13 mouse cellular contexts compared by ENCODE assay signal in the genomic region with DNA sequence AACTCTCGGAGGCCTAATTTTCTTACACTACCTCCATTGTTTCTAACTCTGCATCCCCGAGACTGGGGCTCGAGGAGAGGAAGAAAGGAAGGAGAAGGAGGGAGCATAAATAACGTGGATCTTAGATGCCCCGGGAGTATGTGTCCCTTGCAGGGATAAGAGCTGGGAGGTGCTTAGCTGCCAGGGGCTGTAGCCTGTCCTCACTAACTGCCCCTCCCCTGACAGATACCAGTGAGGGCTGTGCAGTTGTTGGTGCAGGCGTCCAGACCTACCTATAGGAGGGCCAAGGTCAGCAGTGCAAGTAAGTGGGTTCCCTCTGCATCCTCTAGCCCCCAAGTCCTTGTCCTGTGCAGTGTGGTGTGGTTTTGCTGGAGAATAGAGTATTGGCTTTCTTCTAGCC. TPM values are rescaled to one million over a fixed set of nuclear protein-coding genes. Genes with fewer than 3 reads are reported as not detected.
DNase-seq lines count a peak whose midpoint lies in the region; ATAC-seq lines count a peak whose summit lies in the region.
"Had no signal": no experiment of that assay in that cellular context is flagged by ENCODE, and none has a peak within 500 bp of the region (broad histone marks: within the 10 kb centered on the region; RNA-seq: fewer than 3 reads in every experiment).

No protein-coding gene starts in this region.

- peak overlapping the region; percentile 83; the same call in 1 of the 2 replicates for H3K9ac ChIP-seq in lung, embryonic 15.5 days
- peak overlapping the region; percentile 97 for H3K9ac ChIP-seq in midbrain, embryonic 11.5 days (ENCODE audit: low read length)
- H3K9ac ChIP-seq in intestine, embryonic 16.5 days (ENCODE audit: low read depth, low read length): no peak overlapping the region

- H3K36me3 ChIP-seq in lung, embryonic 15.5 days: no peaks in the 10 kb centered on the region
- H3K36me3 ChIP-seq in midbrain, embryonic 11.5 days (ENCODE audit: control insufficient read depth, insufficient read depth, low read length): peaks cover 3% of the 10 kb centered on the region; the same call in 1 of the 2 replicates
- no peaks in the 10 kb centered on the region for H3K36me3 ChIP-seq in intestine, embryonic 16.5 days (ENCODE audit: control insufficient read depth, insufficient read depth, low read length)

- H3K4me3 ChIP-seq in lung, embryonic 15.5 days: peak overlapping the region; percentile 62
- H3K4me3 ChIP-seq in midbrain, embryonic 11.5 days (ENCODE audit: low read depth, low read length): peak overlapping the region; percentile 92
- H3K4me3 ChIP-seq in intestine, embryonic 16.5 days (ENCODE audit: low read length): no peak overlapping the region
- H3K4me3 ChIP-seq: erythroblast, embryonic 14.5 days; megakaryocyte, embryonic 14.5 days had no signal

- H3K9me3 ChIP-seq in lung, embryonic 15.5 days: no peaks in the 10 kb centered on the region
- no peaks in the 10 kb centered on the region for H3K9me3 ChIP-seq in midbrain, embryonic 11.5 days (ENCODE audit: control insufficient read depth, low read length)
- no peaks in the 10 kb centered on the region for H3K9me3 ChIP-seq in intestine, embryonic 16.5 days (ENCODE audit: control insufficient read depth, low read length)

- no peak for ATAC-seq in lung, embryonic 15.5 days (ENCODE audit: borderline replicate concordance, extremely low read depth, low FRiP score, low TSS enrichment)
- no peak for ATAC-seq in midbrain, embryonic 11.5 days (ENCODE audit: low FRiP score)
- no peak for ATAC-seq in intestine, embryonic 16.5 days
- ATAC-seq: CD4-positive, CD25-positive, alpha-beta regulatory T cell, adult 4 months had no signal

- DNase-seq in heart, adult 11 months: peak; percentile 56
- no peak for DNase-seq in heart, postnatal 14 days
- DNase-seq in lung, postnatal 4 days: no peak
- peak; percentile 92 for DNase-seq in midbrain, embryonic 11.5 days (ENCODE audit: low spot score, missing footprints)
- DNase-seq in left cerebral cortex, postnatal 10 days (ENCODE audit: extremely low spot score in 1 of 2, low spot score in 2 of 2): no peak
- no peak for DNase-seq in cerebellum, postnatal 36 days

- H3K27ac ChIP-seq in lung, embryonic 15.5 days: peak overlapping the region; percentile 5; the same call in 1 of the 2 replicates
- H3K27ac ChIP-seq in midbrain, embryonic 11.5 days (ENCODE audit: low read depth, low read length): no peak overlapping the region
- H3K27ac ChIP-seq in intestine, embryonic 16.5 days (ENCODE audit: low read length): no peak overlapping the region

- peaks cover 93% of the 10 kb centered on the region for H3K27me3 ChIP-seq in lung, embryonic 15.5 days
- H3K27me3 ChIP-seq in midbrain, embryonic 11.5 days (ENCODE audit: control insufficient read depth, insufficient read depth, low read length): peaks cover 26% of the 10 kb centered on the region
- H3K27me3 ChIP-seq in intestine, embryonic 16.5 days (replicated peaks; ENCODE audit: control insufficient read depth, insufficient read depth, low read length): peaks cover 85% of the 10 kb centered on the region

- peaks cover 11% of the 10 kb centered on the region for H3K4me1 ChIP-seq in lung, embryonic 15.5 days
- peaks cover 42% of the 10 kb centered on the region for H3K4me1 ChIP-seq in midbrain, embryonic 11.5 days (ENCODE audit: control insufficient read depth, insufficient read depth, low read length)
- H3K4me1 ChIP-seq in intestine, embryonic 16.5 days (ENCODE audit: control insufficient read depth, insufficient read depth, low read length): peaks cover 18% of the 10 kb centered on the region

- 10% methylated on average over 6 of the region's 6 CpGs for WGBS in lung, embryonic 15.5 days
- WGBS in midbrain, embryonic 11.5 days: 8% methylated on average over 6 of the region's 6 CpGs
- WGBS in intestine, embryonic 16.5 days: 19% methylated on average over 6 of the region's 6 CpGs

- intact Hi-C loops in heart, postnatal 14 days (cut with DNase I): loop anchor here (10.0 kb wide), 1 partner anchor 1528 kb away; no protein-coding TSS in a partner anchor
- intact Hi-C loops in left cerebral cortex, postnatal 10 days (cut with DNase I): loop anchor here (5.0 kb wide), 2 partner anchors 335 to 635 kb away; no protein-coding TSS in a partner anchor

- H3K4me2 ChIP-seq in lung, embryonic 15.5 days: peak overlapping the region; percentile 91
- peak overlapping the region; percentile 88 for H3K4me2 ChIP-seq in midbrain, embryonic 11.5 days
- H3K4me2 ChIP-seq in intestine, embryonic 16.5 days (ENCODE audit: low read depth, low read length): no peak overlapping the region

RNA-seq across cellular contexts. Expression of gene Irx2, which starts 3.7 kb away (rescaled TPM):
- 1 to 10 TPM; 4.0 to 4.3 TPM for total RNA-seq in heart, postnatal 14 days (2021)
- 31.7 and 33.5 TPM in 2 replicates for polyA plus RNA-seq in lung, embryonic 15.5 days (2015; fragmentation: Nextera tagmentation; extraction: Ambion mirVana)
- polyA plus RNA-seq in midbrain, embryonic 11.5 days (2014; fragmentation: Nextera tagmentation; extraction: Ambion mirVana): 38.6 and 38.9 TPM in 2 replicates
- total RNA-seq in left cerebral cortex, postnatal 10 days (2021): under 1 TPM; 0.12 to 0.17 TPM
- polyA plus RNA-seq in intestine, embryonic 16.5 days (2015; fragmentation: Nextera tagmentation; extraction: Ambion mirVana): not detected in 2 replicates
- total RNA-seq: hematopoietic stem cell, adult 5-6 weeks; left cerebral cortex, postnatal 25 days had no signal
- polyA plus RNA-seq: CD4-positive, CD25-positive, alpha-beta regulatory T cell, adult 4 months; erythroblast, embryonic 14.5 days had no signal

Comparison
In these comparisons a context has a peak if more than half of its experiments do, and no peak if none do; other contexts are left out.
1. DNase-seq: peak in heart, adult 11 months (single experiment) and midbrain, embryonic 11.5 days (single experiment); none in heart, postnatal 14 days (0 of 2), lung, postnatal 4 days (0 of 2), left cerebral cortex, postnatal 10 days (0 of 2) and cerebellum, postnatal 36 days (0 of 2).
2. RNA of gene Irx2, which starts 3.7 kb away (polyA plus RNA-seq): 38.6 to 38.9 TPM in midbrain, embryonic 11.5 days and 31.7 to 33.5 TPM in lung, embryonic 15.5 days; not detected in intestine, embryonic 16.5 days; every median in the first group is over 10 times any median in the second.